Mouse (Mus musculus): ENCODE results near the gene Gm12248. TPM values are rescaled to one million over a fixed set of nuclear protein-coding genes. Genes with fewer than 3 reads are reported as not detected.
"Not testable (repeated sequence)": the region's sequence is repeated elsewhere in the genome, so short reads cannot be mapped to it uniquely, and the experiment has no call there.

Gm12248 gene
- total RNA-seq, 2 experiments from 2014 or later: not detected

GRCm38 (mm10) chr11:58103344-58103653 is 10.4 kb upstream of the Gm12248 start:
- no peak for DNase-seq (ENCODE audit: low spot score)
- intact Hi-C loops (cut with DNase I): loop anchor here (1.0 to 10.0 kb wide), 3 partner anchors 96 to 202 kb away; partner anchors contain the start of gene Zfp692

GRCm38 (mm10) chr11:58102581-58103343 is 9.8 kb upstream of the Gm12248 start:
- intact Hi-C loops (cut with DNase I): loop anchor here (1.0 to 10.0 kb wide), 3 partner anchors 95 to 202 kb away; partner anchors contain the start of gene Zfp692
- no peak for DNase-seq (ENCODE audit: low spot score)

GRCm38 (mm10) chr11:58102146-58102545 is 9.2 kb upstream of the Gm12248 start:
- intact Hi-C loops (cut with DNase I): loop anchor here (5.0 to 10.0 kb wide), 2 partner anchors 140 to 203 kb away; partner anchors contain the start of gene Zfp692
- DNase-seq (ENCODE audit: low spot score): no peak

GRCm38 (mm10) chr11:58101194-58101720 is 8.3 kb upstream of the Gm12248 start:
- DNase-seq (ENCODE audit: low spot score): no peak
- intact Hi-C loops (cut with DNase I): loop anchor here (5.0 to 10.0 kb wide), 2 partner anchors 139 to 204 kb away; partner anchors contain the start of gene Zfp692

- intact Hi-C loops (cut with DNase I): loop anchor here (5.0 to 10.0 kb wide), 2 partner anchors 138 to 205 kb away; partner anchors contain the start of gene Zfp692
- DNase-seq (ENCODE audit: low spot score): no peak
Observed at GRCm38 (mm10) chr11:58100006-58100405, 7.1 kb upstream of the Gm12248 start.

- intact Hi-C loops (cut with DNase I); DNase-seq (ENCODE audit: low spot score): not testable (repeated sequence)
Observed at GRCm38 (mm10) chr11:58098366-58098720, 5.4 kb upstream of the Gm12248 start.

- intact Hi-C loops (cut with DNase I): no loop called here
- no peak for DNase-seq (ENCODE audit: low spot score)
Observed at GRCm38 (mm10) chr11:58097621-58098365, 4.9 kb upstream of the Gm12248 start.

GRCm38 (mm10) chr11:58096821-58097620 is 4.1 kb upstream of the Gm12248 start:
- intact Hi-C loops (cut with DNase I): no loop called here

GRCm38 (mm10) chr11:58096160-58096559 is 3.2 kb upstream of the Gm12248 start:
- intact Hi-C loops (cut with DNase I): no loop called here
- DNase-seq (ENCODE audit: low spot score): no peak

More at GRCm38 (mm10) chr11:58096821-58097620, 4.1 kb upstream of the Gm12248 start:
- DNase-seq (ENCODE audit: low spot score): no peak

GRCm38 (mm10) chr11:58095561-58095960 is 2.6 kb upstream of the Gm12248 start:
- no peak for DNase-seq (ENCODE audit: low spot score)
- intact Hi-C loops (cut with DNase I): no loop called here

- intact Hi-C loops (cut with DNase I): no loop called here
- DNase-seq (ENCODE audit: low spot score): no peak
Observed at GRCm38 (mm10) chr11:58094766-58095165, 1.8 kb upstream of the Gm12248 start.

- no peak for DNase-seq (ENCODE audit: low spot score)
- intact Hi-C loops (cut with DNase I): no loop called here
Observed at GRCm38 (mm10) chr11:58092541-58092940, 393 bp downstream of the Gm12248 start.

GRCm38 (mm10) chr11:58081716-58082115 is 11.2 kb downstream of the Gm12248 start:
- intact Hi-C loops (cut with DNase I): no loop called here
- no peak for DNase-seq (ENCODE audit: low spot score)

GRCm38 (mm10) chr11:58077270-58077669 is 15.7 kb downstream of the Gm12248 start:
- no peak for DNase-seq (ENCODE audit: low spot score)
- intact Hi-C loops (cut with DNase I): no loop called here

GRCm38 (mm10) chr11:58072978-58073377 is 20.0 kb downstream of the Gm12248 start:
- DNase-seq (ENCODE audit: low spot score): no peak
- intact Hi-C loops (cut with DNase I): no loop called here

GRCm38 (mm10) chr11:58065025-58065424 is 27.9 kb downstream of the Gm12248 start:
- no peak for DNase-seq (ENCODE audit: low spot score)
- intact Hi-C loops (cut with DNase I): no loop called here

GRCm38 (mm10) chr11:58062586-58062985 is 30.3 kb downstream of the Gm12248 start:
- no peak for DNase-seq (ENCODE audit: low spot score)
- intact Hi-C loops (cut with DNase I): no loop called here

- DNase-seq (ENCODE audit: low spot score); intact Hi-C loops (cut with DNase I): not testable (repeated sequence)
Observed at GRCm38 (mm10) chr11:58061218-58061617, 31.7 kb downstream of the Gm12248 start.

- DNase-seq (ENCODE audit: low spot score); intact Hi-C loops (cut with DNase I): not testable (repeated sequence)
Observed at GRCm38 (mm10) chr11:58059752-58060151, 33.2 kb downstream of the Gm12248 start.

- no peak for DNase-seq (ENCODE audit: low spot score)
- intact Hi-C loops (cut with DNase I): loop anchor here (1.0 to 2.0 kb wide), 2 partner anchors 47 to 106 kb away; no protein-coding TSS in a partner anchor
Observed at GRCm38 (mm10) chr11:58057455-58057854, 35.5 kb downstream of the Gm12248 start.
